Mouse (Mus musculus): ENCODE measurements around the gene Agbl5.

The Agbl5 gene

GRCm38 (mm10) chr5:30954556-30954955 is 66.1 kb downstream of the Agbl5 start:
- DNase-seq: no peak

GRCm38 (mm10) chr5:30955751-30956150 is 67.3 kb downstream of the Agbl5 start:
- no peak for DNase-seq

Data from heart, adult 11 months (tissue).